Mouse (Mus musculus) hindbrain, embryonic 15.5 days (tissue): ENCODE results near the gene Commd2. TPM values are rescaled to one million over a fixed set of nuclear protein-coding genes. Genes with fewer than 3 reads are reported as not detected.

Experiments
- ATAC-seq: fragments of 200-750 bp; cut with Nextera tagmentation; 2 replicates; pipeline ENCODE4 v1.8.0; 2017; ENCODE audit warnings: low read depth, moderate number of reproducible peaks, moderate TSS enrichment; ENCODE audit not compliant: low FRiP score
- H3K27ac ChIP-seq: fragments of 300-500 bp; sonication (generic); replicated peaks from 2 replicates; pipeline ENCODE4 v1.5.1; 2015; ENCODE audit warnings: mild to moderate bottlenecking, inconsistent platforms
- H3K27me3 ChIP-seq: fragments of 300-500 bp; sonication (generic); 2 replicates; pipeline ENCODE4 v1.6.1; 2015; ENCODE audit warnings: control low read depth, inconsistent platforms
- H3K36me3 ChIP-seq: fragments of 300-500 bp; sonication (generic); 2 replicates; pipeline ENCODE4 v1.6.1; 2015; ENCODE audit warnings: control low read depth, inconsistent platforms
- H3K4me1 ChIP-seq: fragments of 300-500 bp; sonication (generic); replicated peaks from 2 replicates; pipeline ENCODE4 v1.6.1; 2015; ENCODE audit warnings: control low read depth, inconsistent platforms
- H3K4me2 ChIP-seq: fragments of 300-500 bp; sonication (generic); 2 replicates; pipeline ENCODE4 v1.6.1; 2015; ENCODE audit warnings: moderate library complexity, mild to moderate bottlenecking, inconsistent platforms
- H3K4me3 ChIP-seq: fragments of 300-500 bp; sonication (generic); 2 replicates; pipeline ENCODE4 v1.5.1; 2015; ENCODE audit warnings: mild to moderate bottlenecking, inconsistent platforms
- H3K9ac ChIP-seq: fragments of 300-500 bp; sonication (generic); 2 replicates; pipeline ENCODE4 v1.6.1; 2015; ENCODE audit warnings: inconsistent platforms
- H3K9me3 ChIP-seq: fragments of 300-500 bp; sonication (generic); 2 replicates; pipeline ENCODE4 v1.6.1; 2016; ENCODE audit warnings: control low read depth, inconsistent platforms
- WGBS: fragments of 180-500 bp; shearing (Covaris S2); methylation state at CpG from one replicate; pipeline ENCODE4 v1.1.7; 2015; 5-methylcytosine and 5-hydroxymethylcytosine counted together
- polyA plus RNA-seq: library from polyadenylated mRNA; unstranded; fragments of >200 nt; fragmentation: Nextera tagmentation; extraction: Ambion mirVana; gene quantifications from 2 replicates; pipeline ENCODE4 v1.2.1, GENCODE M21; 2015

Commd2 gene
- 64.2 and 65.2 TPM in 2 replicates for polyA plus RNA-seq

DNA sequence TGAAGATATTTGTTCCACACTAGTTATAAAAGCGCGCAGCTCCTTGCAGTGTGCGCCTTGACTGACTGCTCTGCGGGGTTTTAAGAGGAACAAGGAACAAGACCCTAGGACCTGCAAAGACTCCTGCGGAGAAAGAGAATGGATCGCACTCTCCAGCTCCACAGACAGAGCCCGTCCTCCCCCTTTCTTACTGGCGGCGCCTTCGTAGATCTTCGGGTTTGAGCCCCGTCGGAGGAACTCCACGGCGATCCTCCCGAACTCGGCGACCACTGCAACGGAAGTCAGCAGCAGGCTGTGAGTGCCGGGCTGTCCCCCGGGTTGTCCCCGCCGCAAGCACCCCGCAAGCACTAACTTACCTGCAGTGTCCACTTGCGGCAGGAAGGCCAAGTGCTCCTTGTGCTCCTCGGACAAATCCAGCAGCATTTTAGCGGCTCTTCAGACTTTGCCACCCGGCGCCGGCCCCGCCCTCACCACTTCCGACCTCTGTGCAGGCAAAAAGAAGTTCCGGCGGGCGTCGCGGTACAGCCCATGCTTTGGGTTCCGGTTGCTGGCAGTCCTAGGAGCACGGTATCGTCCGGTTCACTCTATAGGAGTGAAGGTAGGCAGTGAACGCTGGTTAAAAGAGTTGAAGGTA is at the start of gene Commd2:
Commd2 (minus strand) TSS at position 485 of the 634 bp plus-strand sequence.
- Histone ChIP-seq H3K9ac (peak within 1 kb of the TSS; percentile 73), H3K4me1 (peaks cover 7% of the 10 kb centered on the region), H3K9me3 (no peaks in the 10 kb centered on the region), H3K4me3 (peak within 1 kb of the TSS; percentile 65), H3K36me3 (peaks cover 4% of the 10 kb centered on the region; the same call in 1 of the 2 replicates), H3K27ac (peak within 1 kb of the TSS; percentile 83), H3K27me3 (no peaks in the 10 kb centered on the region), H3K4me2 (peak within 1 kb of the TSS; percentile 59)
- ATAC-seq, result peak; percentile 99
- under 1% methylated on average over 42 of the region's 42 CpGs for WGBS

DNA sequence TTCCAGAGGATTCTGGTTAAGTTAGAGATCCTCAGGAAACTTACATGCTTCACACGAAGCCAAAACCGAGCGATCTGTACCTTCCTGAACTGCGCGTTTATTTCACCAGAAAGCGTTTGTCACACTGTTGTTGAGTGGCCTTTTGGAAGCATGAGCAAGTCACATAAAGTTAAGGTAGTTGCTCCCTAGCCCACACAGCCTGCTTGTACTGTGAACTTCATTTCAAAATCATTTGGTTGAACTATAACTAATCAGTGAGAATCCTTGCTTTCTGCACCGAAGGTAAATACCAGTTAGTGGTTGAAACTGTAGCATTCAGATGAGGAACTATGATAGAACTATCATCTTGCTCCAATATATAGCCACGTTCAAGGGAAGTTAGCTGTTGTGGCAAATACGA is 45.3 kb upstream of the Commd2 start:
- Histone ChIP-seq H3K9ac (no peak overlapping the region), H3K36me3 (no peaks in the 10 kb centered on the region), H3K4me3 (no peak overlapping the region), H3K27me3 (no peaks in the 10 kb centered on the region), H3K27ac (no peak overlapping the region), H3K4me2 (no peak overlapping the region), H3K4me1 (no peaks in the 10 kb centered on the region), H3K9me3 (no peaks in the 10 kb centered on the region)
- WGBS, result 96% methylated on average over 9 of the region's 9 CpGs
- no peak for ATAC-seq

DNA sequence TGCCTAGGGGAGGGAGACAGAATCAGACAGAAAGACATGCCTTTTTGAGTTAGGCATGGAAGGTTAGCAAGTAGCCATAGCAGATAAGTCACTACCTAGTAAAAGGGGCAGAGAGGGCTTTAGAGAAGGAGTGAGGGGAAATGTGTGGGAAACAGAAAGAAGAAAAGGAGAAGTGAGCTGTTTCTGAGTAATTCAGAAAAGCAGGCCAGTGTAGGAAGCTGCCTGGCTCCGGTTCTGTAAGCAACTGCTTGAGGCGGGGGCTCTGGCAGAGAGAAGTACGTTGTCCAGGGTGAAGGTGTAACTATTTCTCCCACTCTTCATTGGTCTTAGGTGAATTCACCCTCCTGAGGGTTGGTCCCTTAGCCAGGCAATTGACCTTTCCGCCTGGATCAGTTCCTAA is 44.7 kb upstream of the Commd2 start:
- Histone ChIP-seq H3K9me3 (no peaks in the 10 kb centered on the region), H3K4me2 (no peak overlapping the region), H3K4me1 (no peaks in the 10 kb centered on the region), H3K36me3 (no peaks in the 10 kb centered on the region), H3K27me3 (no peaks in the 10 kb centered on the region), H3K9ac (no peak overlapping the region), H3K4me3 (no peak overlapping the region), H3K27ac (no peak overlapping the region)
- 96% methylated on average over 4 of the region's 4 CpGs for WGBS
- no peak for ATAC-seq

DNA sequence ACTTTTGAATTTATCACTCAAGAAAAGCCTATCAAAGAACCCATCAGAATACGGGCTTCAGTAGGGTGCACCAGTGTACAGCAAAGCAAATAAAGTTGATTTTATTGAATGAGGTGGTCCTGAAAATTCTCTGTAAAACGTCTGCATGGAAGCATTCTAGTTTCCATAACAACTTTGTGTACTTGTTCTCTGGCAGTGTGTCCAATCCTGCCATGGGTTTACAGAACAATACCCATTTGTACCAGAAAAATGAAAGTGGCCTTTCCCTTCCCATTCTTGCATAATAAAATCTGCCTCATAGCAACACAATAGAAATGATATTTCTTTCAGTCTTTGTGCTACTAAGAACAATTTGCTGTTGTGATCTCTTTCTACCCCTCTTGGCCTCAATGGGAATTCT is 41.2 kb upstream of the Commd2 start, which contains the start of gene Ankub1:
Ankub1 (minus strand) TSS at position 81 of the 400 bp plus-strand sequence.
- no peak within 1 kb of the TSS for H3K9ac ChIP-seq
- no peaks in the 10 kb centered on the region for H3K4me1 ChIP-seq
- H3K4me2 ChIP-seq, result no peak within 1 kb of the TSS
- 41% methylated on average over 2 of the region's 2 CpGs for whole genome bisulfite sequencing
- no peaks in the 10 kb centered on the region for H3K36me3 ChIP-seq
- H3K27me3 ChIP-seq, result no peaks in the 10 kb centered on the region
- H3K27ac ChIP-seq, result no peak within 1 kb of the TSS
- H3K4me3 ChIP-seq, result no peak within 1 kb of the TSS
- no peaks in the 10 kb centered on the region for H3K9me3 ChIP-seq
- no peak for ATAC-seq

DNA sequence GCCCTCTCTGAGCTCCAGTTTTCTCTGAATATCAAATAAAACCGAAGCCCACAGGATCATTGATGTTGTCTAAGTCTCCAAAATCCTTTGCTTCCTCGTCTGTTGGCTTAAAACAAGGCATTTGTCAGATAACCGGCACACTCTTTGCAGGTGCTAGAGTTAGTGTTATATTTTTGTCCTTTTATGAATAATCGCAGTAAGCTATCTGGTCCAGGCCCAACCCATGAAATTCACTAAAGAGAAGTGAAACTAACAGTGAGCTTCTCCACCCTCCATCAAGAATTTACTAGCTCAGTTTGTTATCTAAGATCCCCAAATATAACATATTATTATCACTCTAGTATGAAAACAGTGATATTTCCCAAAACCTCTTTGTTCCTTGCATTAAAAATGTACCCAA is 40.3 kb upstream of the Commd2 start:
- 91% methylated on average over 4 of the region's 4 CpGs for WGBS
- Histone ChIP-seq H3K4me3 (no peak overlapping the region), H3K36me3 (no peaks in the 10 kb centered on the region), H3K27ac (no peak overlapping the region), H3K4me2 (no peak overlapping the region), H3K9me3 (no peaks in the 10 kb centered on the region), H3K9ac (no peak overlapping the region), H3K4me1 (no peaks in the 10 kb centered on the region), H3K27me3 (no peaks in the 10 kb centered on the region)
- no peak for ATAC-seq

DNA sequence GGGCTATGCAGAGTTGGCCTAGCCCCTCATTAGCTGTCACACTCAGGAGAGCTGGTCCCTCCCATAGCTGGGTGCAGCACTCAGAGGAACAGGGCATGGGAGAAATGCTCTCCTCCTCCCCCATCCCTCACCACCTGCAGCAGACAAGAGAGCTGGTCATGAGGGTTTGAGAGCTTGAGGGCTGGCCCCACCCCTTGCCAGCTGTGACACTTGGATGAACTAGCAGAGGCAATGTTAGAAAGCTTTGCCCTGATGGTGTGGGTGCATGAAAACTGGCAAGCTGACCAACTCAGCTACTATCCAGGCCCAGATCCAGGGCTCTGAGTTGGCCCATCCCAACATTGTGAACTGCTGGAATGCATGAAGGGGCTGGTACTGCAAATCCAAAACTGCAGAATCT is 26.3 kb upstream of the Commd2 start:
- no peak for ATAC-seq
- H3K27me3 ChIP-seq, result no peaks in the 10 kb centered on the region

DNA sequence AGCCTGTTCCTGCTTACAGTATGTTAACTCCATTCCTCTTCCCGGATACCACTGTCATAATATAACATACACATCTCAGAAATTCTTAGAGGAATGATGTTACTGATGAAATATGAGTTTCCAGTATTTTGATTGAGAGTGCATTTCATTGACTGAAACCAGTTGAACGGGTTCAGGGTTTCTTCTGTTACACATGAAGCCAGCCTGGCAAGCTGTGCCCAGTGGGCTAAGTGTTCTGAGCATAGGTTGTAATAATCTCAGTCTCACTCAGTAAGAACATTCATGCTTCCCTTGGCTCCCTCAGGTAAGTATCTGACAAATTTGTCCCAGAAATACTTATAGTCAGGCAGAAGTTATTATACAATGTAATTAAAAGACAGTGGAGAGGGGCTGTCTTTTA is 22.6 kb upstream of the Commd2 start:
- H3K4me3 ChIP-seq, result no peak overlapping the region
- H3K27me3 ChIP-seq, result no peaks in the 10 kb centered on the region
- H3K4me1 ChIP-seq, result no peaks in the 10 kb centered on the region
- H3K36me3 ChIP-seq, result no peaks in the 10 kb centered on the region
- H3K9me3 ChIP-seq, result no peaks in the 10 kb centered on the region
- WGBS, result 87% methylated on average over 2 of the region's 2 CpGs
- no peak overlapping the region for H3K4me2 ChIP-seq
- ATAC-seq, result no peak
- H3K9ac ChIP-seq, result no peak overlapping the region
- H3K27ac ChIP-seq, result no peak overlapping the region

More for the DNA sequence above, 26.3 kb upstream of the Commd2 start:
- Histone ChIP-seq H3K36me3 (no peaks in the 10 kb centered on the region), H3K4me2 (no peak overlapping the region), H3K9ac (no peak overlapping the region), H3K27ac (no peak overlapping the region), H3K9me3 (no peaks in the 10 kb centered on the region), H3K4me1 (no peaks in the 10 kb centered on the region), H3K4me3 (no peak overlapping the region)

DNA sequence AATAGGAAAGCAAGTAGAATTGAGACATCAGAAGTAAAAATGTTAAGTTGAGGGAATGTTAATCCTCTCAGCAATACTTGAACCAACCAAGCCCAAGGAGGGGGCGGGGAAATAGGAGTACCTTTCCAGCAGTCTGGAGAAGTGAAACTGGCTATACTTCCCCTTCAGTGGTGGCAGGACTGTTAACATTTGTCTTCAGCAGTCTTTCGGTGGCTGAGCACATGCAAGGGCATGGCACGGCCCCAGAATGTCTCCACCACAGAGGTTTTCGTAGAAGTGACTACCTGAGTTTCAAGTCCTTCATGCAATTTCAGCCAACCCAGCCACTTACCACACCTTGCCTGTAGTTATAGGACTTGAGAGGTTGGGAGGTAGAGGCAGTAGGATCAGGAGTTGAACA is 22.1 kb upstream of the Commd2 start:
- Histone ChIP-seq H3K27me3 (no peaks in the 10 kb centered on the region), H3K9ac (no peak overlapping the region), H3K4me2 (no peak overlapping the region), H3K9me3 (no peaks in the 10 kb centered on the region), H3K27ac (no peak overlapping the region), H3K36me3 (no peaks in the 10 kb centered on the region), H3K4me1 (no peaks in the 10 kb centered on the region), H3K4me3 (no peak overlapping the region)
- WGBS, result 92% methylated on average over 4 of the region's 4 CpGs
- no peak for ATAC-seq

DNA sequence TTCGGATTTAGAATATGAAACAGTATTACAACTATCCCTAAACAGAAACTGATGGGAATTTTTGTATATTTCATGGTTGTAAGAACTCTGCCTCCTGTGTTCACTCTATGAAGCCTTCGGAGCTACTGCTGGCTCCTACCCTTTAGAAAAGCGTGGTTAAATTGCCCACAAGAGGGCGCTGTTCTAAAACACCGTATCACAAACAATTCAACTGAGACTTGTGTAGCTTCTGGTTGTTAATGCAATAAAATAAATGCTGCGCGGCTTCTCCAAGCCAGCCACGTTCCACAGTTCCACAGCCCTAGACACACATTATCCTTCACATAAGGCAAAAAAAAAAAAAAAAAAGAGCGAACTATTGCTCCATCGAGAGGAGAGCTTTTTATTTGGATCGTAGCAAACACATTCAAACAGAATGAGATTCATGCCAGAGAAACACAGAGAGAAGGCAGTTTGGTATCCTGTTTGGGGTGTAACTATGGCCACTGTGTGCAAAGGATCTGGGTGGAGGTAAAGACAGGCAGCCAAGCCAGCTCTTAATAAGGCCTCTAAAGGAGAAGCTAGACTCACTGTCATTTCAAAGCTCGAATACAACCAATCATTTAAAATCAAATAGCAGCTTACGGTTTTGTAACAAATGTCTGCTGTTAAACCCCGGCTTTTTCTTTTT is 15.7 kb upstream of the Commd2 start:
- Histone ChIP-seq H3K27ac (peak overlapping the region; percentile 60; the same call in 1 of the 2 replicates), H3K4me1 (peaks cover 3% of the 10 kb centered on the region; the same call in 1 of the 2 replicates), H3K9ac (peak overlapping the region; percentile 35; the same call in 1 of the 2 replicates), H3K4me3 (peak overlapping the region; percentile 34), H3K4me2 (peak overlapping the region; percentile 56), H3K27me3 (no peaks in the 10 kb centered on the region), H3K9me3 (no peaks in the 10 kb centered on the region), H3K36me3 (no peaks in the 10 kb centered on the region)
- peak; percentile 94 for ATAC-seq
- WGBS, result 23% methylated on average over 14 of the region's 14 CpGs

DNA sequence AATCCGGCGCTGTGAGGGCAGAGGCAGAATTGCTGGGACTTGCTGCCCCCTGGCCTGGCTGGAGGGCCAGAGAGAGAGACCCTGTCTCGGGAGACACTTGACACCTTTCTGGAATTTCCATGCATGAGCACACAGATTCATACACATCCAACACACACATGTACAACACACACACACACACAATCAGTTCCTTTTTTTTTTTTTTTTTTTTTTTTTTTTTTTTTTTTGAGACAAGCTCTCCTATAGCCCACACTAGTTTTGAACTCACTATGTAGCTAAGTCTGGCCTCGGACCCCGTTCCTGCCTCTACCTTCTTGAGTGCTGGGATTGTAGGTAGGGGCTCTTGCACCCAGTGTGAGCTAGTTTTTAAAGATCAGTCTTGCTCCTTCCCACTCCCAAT is 14.4 kb upstream of the Commd2 start:
- no peaks in the 10 kb centered on the region for H3K27me3 ChIP-seq
- no peaks in the 10 kb centered on the region for H3K9me3 ChIP-seq
- peaks cover 3% of the 10 kb centered on the region; the same call in 1 of the 2 replicates for H3K4me1 ChIP-seq
- no peak overlapping the region for H3K9ac ChIP-seq
- H3K36me3 ChIP-seq, result no peaks in the 10 kb centered on the region
- no peak overlapping the region for H3K4me2 ChIP-seq
- no peak for ATAC-seq
- no peak overlapping the region for H3K27ac ChIP-seq
- H3K4me3 ChIP-seq, result no peak overlapping the region
- WGBS, result 90% methylated on average over 5 of the region's 5 CpGs

DNA sequence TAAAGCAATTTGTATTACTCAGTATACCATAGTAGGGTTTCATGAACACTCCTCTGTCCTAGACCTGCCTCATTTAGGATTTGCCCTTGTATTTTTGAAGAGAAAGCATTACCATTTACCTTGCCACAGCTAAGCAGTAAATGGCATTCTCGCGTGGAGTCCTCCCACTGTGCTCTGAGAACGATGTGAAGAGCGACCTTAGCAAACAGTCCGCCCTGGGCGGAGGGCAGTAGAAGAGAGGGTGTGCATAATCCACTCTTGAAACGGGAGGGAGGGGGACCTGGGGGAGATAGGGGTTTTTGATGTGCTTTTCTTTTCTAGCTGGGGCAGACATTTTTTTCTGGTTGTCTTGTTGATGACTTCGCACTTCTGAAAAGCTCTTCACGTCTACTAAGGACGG is 13.2 kb upstream of the Commd2 start:
- Histone ChIP-seq H3K4me3 (no peak overlapping the region), H3K36me3 (no peaks in the 10 kb centered on the region), H3K9me3 (no peaks in the 10 kb centered on the region), H3K27me3 (no peaks in the 10 kb centered on the region), H3K9ac (no peak overlapping the region), H3K4me1 (peaks cover 3% of the 10 kb centered on the region; the same call in 1 of the 2 replicates), H3K4me2 (no peak overlapping the region), H3K27ac (no peak overlapping the region)
- no peak for ATAC-seq
- 75% methylated on average over 10 of the region's 10 CpGs for WGBS

DNA sequence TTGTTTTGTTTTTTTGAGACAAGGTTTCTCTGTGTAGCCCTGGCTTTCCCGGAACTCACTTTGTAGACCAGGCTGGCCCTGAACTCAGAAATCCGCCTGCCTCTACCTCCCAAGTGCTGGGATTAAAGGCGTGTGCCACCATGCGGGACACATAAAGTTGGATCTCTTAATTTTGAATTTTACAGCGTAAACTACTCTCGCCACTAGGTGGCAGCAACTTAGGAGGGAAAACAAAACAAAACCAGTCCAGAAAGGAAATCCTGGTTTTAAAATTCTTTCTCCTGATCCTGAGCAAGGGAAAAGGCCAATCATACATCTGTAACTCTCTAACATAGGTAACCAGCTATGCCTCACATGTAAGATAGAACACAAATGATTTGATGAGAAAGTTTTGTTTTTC is 12.2 kb upstream of the Commd2 start:
- H3K36me3 ChIP-seq, result no peaks in the 10 kb centered on the region
- peaks cover 3% of the 10 kb centered on the region; the same call in 1 of the 2 replicates for H3K4me1 ChIP-seq
- no peak overlapping the region for H3K4me2 ChIP-seq
- no peaks in the 10 kb centered on the region for H3K27me3 ChIP-seq
- no peak overlapping the region for H3K27ac ChIP-seq
- no peak for ATAC-seq
- H3K4me3 ChIP-seq, result no peak overlapping the region
- H3K9me3 ChIP-seq, result no peaks in the 10 kb centered on the region
- no peak overlapping the region for H3K9ac ChIP-seq
- WGBS, result 24% methylated on average over 6 of the region's 6 CpGs
